Mouse (Mus musculus): Measurements from ENCODE around the gene Grik1. TPM values are rescaled to one million over a fixed set of nuclear protein-coding genes. Genes with fewer than 3 reads are reported as not detected.

Gene Grik1
- polyA plus RNA-seq, 1 experiment from 2014 or later: 1.9 TPM

DNA sequence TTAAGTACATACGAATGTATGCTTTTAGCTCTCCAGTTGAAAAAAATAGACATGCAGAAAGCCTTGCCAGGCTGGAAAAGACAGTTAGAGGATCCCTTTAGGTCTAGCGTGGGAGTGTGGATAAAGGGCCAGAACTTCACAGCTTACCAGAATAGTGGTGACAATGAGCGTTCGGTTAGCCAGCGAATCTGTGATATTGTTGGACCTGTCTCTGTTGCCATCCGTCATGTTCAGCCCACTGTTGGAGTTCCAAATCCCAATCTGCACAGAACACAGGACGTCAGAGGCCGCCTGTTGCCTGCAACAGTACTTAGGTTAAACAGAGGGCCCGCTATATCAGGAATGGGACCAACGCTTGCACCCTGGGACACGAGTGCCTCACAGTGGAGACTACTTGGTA, 340.2 kb downstream of the Grik1 start:
- Histone ChIP-seq H3K36me3 (no peaks in the 10 kb centered on the region), H3K4me1 (no peaks in the 10 kb centered on the region), H3K27ac (no peak overlapping the region), H3K9ac (no peak overlapping the region), H3K27me3 (no peaks in the 10 kb centered on the region), H3K4me2 (replicated peaks) (no peak overlapping the region), H3K4me3 (no peak overlapping the region), H3K9me3 (no peaks in the 10 kb centered on the region)
- 92% methylated on average over 11 of the region's 11 CpGs for WGBS
- no peak for ATAC-seq (ENCODE audit: low FRiP score, low read depth)

DNA sequence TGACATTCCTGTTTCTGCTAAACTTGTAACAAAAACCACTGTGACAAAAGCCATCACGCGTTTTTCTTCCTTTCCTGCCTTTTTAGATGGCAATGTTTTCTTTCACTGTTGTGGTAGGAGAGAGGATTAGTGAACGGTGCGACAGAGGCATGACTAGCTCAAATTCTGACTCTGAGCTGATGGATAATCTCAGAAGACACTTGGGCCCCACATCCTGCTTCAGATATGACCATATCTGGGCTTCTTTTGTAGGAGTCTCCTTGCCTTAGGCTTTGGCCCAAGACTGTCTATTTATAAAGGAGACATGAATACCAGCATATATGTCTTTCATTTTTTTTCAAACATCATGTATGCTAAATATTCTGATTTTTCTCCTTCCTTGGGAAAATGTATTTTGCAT, 341.9 kb downstream of the Grik1 start:
- 84% methylated on average over 4 of the region's 4 CpGs for WGBS
- H3K9me3 ChIP-seq: no peaks in the 10 kb centered on the region
- no peak for ATAC-seq (ENCODE audit: low FRiP score, low read depth)

DNA sequence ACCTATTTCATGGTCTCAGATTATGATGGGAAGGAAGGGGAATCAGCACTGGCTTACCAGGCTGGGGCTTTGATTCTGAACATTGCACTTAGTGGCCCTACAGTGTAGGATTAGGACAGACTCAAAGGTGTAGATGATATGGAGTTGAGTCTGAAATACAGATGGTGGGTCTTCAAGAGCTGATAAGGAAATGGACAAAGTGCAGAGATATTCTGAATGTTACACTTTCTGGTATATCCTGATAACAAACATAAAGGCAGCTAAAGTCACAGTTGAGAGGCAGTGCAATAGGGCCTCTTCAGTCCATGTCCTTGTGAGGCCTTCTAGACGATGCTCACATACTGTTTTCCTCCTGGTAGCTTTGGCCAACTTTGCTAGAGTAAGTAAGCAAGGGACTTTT, 345.7 kb downstream of the Grik1 start:
- H3K9ac ChIP-seq: no peak overlapping the region
- H3K36me3 ChIP-seq: no peaks in the 10 kb centered on the region
- H3K4me2 ChIP-seq (replicated peaks): no peak overlapping the region
- H3K9me3 ChIP-seq: no peaks in the 10 kb centered on the region
- no peak overlapping the region for H3K27ac ChIP-seq
- peaks cover 7% of the 10 kb centered on the region for H3K4me1 ChIP-seq
- no peak for ATAC-seq (ENCODE audit: low FRiP score, low read depth)
- H3K27me3 ChIP-seq: no peaks in the 10 kb centered on the region
- H3K4me3 ChIP-seq: no peak overlapping the region
- 94% methylated on average over 1 of the region's 1 CpGs for WGBS

More for the DNA sequence above, 341.9 kb downstream of the Grik1 start:
- Histone ChIP-seq H3K27ac (no peak overlapping the region), H3K36me3 (no peaks in the 10 kb centered on the region), H3K9ac (no peak overlapping the region), H3K27me3 (no peaks in the 10 kb centered on the region), H3K4me3 (no peak overlapping the region), H3K4me1 (no peaks in the 10 kb centered on the region), H3K4me2 (replicated peaks) (no peak overlapping the region)

- Histone ChIP-seq H3K27ac (no peak overlapping the region), H3K9me3 (no peaks in the 10 kb centered on the region), H3K36me3 (no peaks in the 10 kb centered on the region), H3K9ac (no peak overlapping the region), H3K4me1 (peaks cover 7% of the 10 kb centered on the region), H3K4me2 (replicated peaks) (no peak overlapping the region), H3K4me3 (no peak overlapping the region), H3K27me3 (no peaks in the 10 kb centered on the region)
- WGBS: 41% methylated on average over 13 of the region's 13 CpGs
- ATAC-seq (ENCODE audit: low FRiP score, low read depth): no peak
These were observed 347.8 kb downstream of the Grik1 start for GRCm38 (mm10) chr16:87942103-87942865.

DNA sequence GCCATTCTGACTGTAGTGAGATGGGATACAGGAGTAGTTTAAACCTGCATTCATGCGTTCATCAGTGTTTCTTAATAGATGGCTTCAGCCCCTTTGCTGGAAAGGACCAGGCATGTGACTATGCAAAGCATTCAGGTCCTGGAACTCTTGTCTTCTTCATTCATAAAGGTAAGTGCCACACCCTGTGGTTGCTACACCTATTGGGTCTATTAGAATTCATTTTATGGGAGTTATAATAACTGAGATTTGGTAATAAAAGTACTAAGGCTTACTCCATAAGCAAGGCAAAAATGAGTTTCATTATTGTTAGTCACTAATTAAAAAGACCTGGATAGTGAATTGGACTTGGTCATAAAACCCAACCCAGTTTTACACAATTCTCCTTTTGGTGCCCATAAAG, 355.4 kb downstream of the Grik1 start:
- H3K4me1 ChIP-seq: 0 out of 2 replicates have a peak, but pooled peaks cover 4% of the 10 kb centered on the region
- H3K27ac ChIP-seq: no peak overlapping the region
- ATAC-seq (ENCODE audit: low FRiP score, low read depth): no peak
- WGBS: 49% methylated on average over 1 of the region's 1 CpGs
- no peaks in the 10 kb centered on the region for H3K9me3 ChIP-seq
- H3K9ac ChIP-seq: no peak overlapping the region
- H3K27me3 ChIP-seq: no peaks in the 10 kb centered on the region
- no peaks in the 10 kb centered on the region for H3K36me3 ChIP-seq
- H3K4me2 ChIP-seq (replicated peaks): no peak overlapping the region
- no peak overlapping the region for H3K4me3 ChIP-seq

- 91% methylated on average over 2 of the region's 2 CpGs for WGBS
- H3K4me1 ChIP-seq: 0 out of 2 replicates have a peak, but pooled peaks cover 4% of the 10 kb centered on the region
- no peaks in the 10 kb centered on the region for H3K9me3 ChIP-seq
- H3K27ac ChIP-seq: no peak overlapping the region
- H3K4me2 ChIP-seq (replicated peaks): no peak overlapping the region
- H3K9ac ChIP-seq: no peak overlapping the region
- no peak for ATAC-seq (ENCODE audit: low FRiP score, low read depth)
- no peaks in the 10 kb centered on the region for H3K27me3 ChIP-seq
- H3K4me3 ChIP-seq: no peak overlapping the region
- H3K36me3 ChIP-seq: no peaks in the 10 kb centered on the region
These were observed 358.7 kb downstream of the Grik1 start for GRCm38 (mm10) chr16:87931358-87931757.

GRCm38 (mm10) chr16:87930519-87930918, 359.5 kb downstream of the Grik1 start:
- Histone ChIP-seq H3K9me3 (no peaks in the 10 kb centered on the region), H3K36me3 (no peaks in the 10 kb centered on the region), H3K9ac (no peak overlapping the region), H3K4me3 (no peak overlapping the region), H3K4me1 (no peaks in the 10 kb centered on the region), H3K27me3 (no peaks in the 10 kb centered on the region), H3K4me2 (replicated peaks) (no peak overlapping the region), H3K27ac (no peak overlapping the region)
- 85% methylated on average over 3 of the region's 3 CpGs for WGBS
- ATAC-seq (ENCODE audit: low FRiP score, low read depth): no peak

GRCm38 (mm10) chr16:87928671-87929070, 361.4 kb downstream of the Grik1 start:
- Histone ChIP-seq H3K4me2 (replicated peaks) (no peak overlapping the region), H3K36me3 (no peaks in the 10 kb centered on the region), H3K4me1 (no peaks in the 10 kb centered on the region), H3K4me3 (no peak overlapping the region), H3K27me3 (no peaks in the 10 kb centered on the region), H3K9me3 (no peaks in the 10 kb centered on the region), H3K9ac (no peak overlapping the region), H3K27ac (no peak overlapping the region)
- WGBS: 49% methylated on average over 1 of the region's 1 CpGs
- ATAC-seq (ENCODE audit: low FRiP score, low read depth): no peak

- Histone ChIP-seq H3K9me3 (no peaks in the 10 kb centered on the region), H3K36me3 (no peaks in the 10 kb centered on the region), H3K27ac (no peak overlapping the region), H3K4me3 (no peak overlapping the region), H3K9ac (no peak overlapping the region), H3K4me1 (peaks cover 18% of the 10 kb centered on the region), H3K4me2 (replicated peaks) (no peak overlapping the region), H3K27me3 (no peaks in the 10 kb centered on the region)
- no peak for ATAC-seq (ENCODE audit: low FRiP score, low read depth)
- 76% methylated on average over 4 of the region's 4 CpGs for WGBS
These were observed 372.2 kb downstream of the Grik1 start for GRCm38 (mm10) chr16:87917897-87918296.

- no peaks in the 10 kb centered on the region for H3K27me3 ChIP-seq
- H3K4me3 ChIP-seq: no peak overlapping the region
- no peak overlapping the region for H3K4me2 ChIP-seq (replicated peaks)
- peak; percentile 90 for ATAC-seq (ENCODE audit: low FRiP score, low read depth)
- WGBS: 0% methylated on average over 1 of the region's 1 CpGs
- no peaks in the 10 kb centered on the region for H3K9me3 ChIP-seq
- no peak overlapping the region for H3K9ac ChIP-seq
- peaks cover 18% of the 10 kb centered on the region for H3K4me1 ChIP-seq
- no peaks in the 10 kb centered on the region for H3K36me3 ChIP-seq
- H3K27ac ChIP-seq: peak overlapping the region; percentile 73; the same call in 1 of the 2 replicates
These were observed 372.9 kb downstream of the Grik1 start for GRCm38 (mm10) chr16:87917157-87917546.

DNA sequence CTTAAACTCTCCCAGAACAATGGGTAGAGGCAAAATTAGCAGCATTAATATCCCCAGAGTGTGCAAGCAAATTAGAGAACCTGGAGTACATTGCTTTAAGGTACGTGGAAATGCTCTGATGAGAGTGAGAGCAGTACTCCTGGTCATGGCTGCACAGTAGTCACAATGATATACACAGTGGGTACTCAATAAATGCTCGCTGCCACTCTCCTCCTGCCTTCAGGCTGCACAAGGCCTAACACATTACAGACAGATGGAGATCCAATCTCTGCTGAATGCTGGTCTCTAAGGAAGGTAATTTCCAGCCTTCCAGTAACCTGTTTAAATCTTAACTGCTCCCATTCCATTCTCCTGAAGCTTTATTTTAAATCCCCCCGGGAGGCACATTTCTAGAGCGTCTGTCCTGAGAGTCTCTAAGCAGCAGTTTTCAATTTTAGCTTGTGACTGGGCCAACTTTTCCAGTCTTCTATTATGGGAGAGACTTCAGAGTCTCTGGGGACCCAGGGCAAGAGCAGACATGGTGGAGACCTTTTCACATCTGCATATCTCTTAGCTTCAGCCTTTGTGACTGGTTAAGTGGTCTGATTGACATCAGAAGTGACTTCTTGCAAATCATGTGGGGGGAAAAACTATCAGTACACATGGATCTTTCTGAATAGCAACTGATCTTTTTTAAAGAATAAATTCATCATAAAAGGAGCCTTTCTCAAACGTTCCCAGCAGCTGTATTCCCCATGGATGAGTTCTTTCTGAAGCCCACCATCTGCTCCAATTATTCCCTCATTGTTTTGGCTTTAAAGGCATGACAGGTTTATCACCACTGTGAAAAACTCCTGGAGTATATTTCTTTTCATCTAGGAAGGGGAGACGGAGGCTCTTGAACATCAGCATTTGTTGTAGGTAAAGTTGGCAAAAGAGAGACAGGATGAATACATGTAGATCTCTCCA, 373.6 kb downstream of the Grik1 start:
- Histone ChIP-seq H3K4me3 (no peak overlapping the region), H3K4me1 (peaks cover 18% of the 10 kb centered on the region), H3K4me2 (replicated peaks) (no peak overlapping the region), H3K9me3 (no peaks in the 10 kb centered on the region), H3K27ac (peak overlapping the region; percentile 73; the same call in 1 of the 2 replicates), H3K27me3 (no peaks in the 10 kb centered on the region), H3K9ac (no peak overlapping the region), H3K36me3 (no peaks in the 10 kb centered on the region)
- 14% methylated on average over 6 of the region's 6 CpGs for WGBS
- ATAC-seq (ENCODE audit: low FRiP score, low read depth): peak; percentile 66

DNA sequence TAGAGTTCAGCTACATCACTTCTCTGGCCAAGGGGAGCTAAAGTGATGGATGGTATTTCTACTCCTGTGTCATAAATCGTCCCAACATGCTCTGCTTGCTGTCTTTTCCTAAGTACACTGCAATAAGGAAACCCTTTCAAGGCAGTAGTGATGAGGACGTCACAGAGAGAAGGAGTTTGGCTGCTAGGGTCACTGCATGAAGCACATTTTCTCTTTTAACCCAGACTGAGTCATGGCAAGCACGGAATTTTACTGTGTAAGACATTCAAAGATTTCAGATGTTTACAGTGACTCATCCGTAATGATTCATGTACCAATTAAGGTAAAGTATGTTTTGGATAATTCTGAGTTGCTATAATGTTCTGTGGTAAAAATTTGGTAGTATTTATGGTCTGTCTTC, 374.9 kb downstream of the Grik1 start:
- Histone ChIP-seq H3K27me3 (no peaks in the 10 kb centered on the region), H3K4me3 (no peak overlapping the region), H3K9ac (no peak overlapping the region), H3K4me1 (peaks cover 18% of the 10 kb centered on the region), H3K36me3 (no peaks in the 10 kb centered on the region), H3K27ac (no peak overlapping the region), H3K9me3 (no peaks in the 10 kb centered on the region), H3K4me2 (replicated peaks) (no peak overlapping the region)
- no peak for ATAC-seq (ENCODE audit: low FRiP score, low read depth)
- 57% methylated on average over 4 of the region's 4 CpGs for WGBS

Data from limb, embryonic 13.5 days (tissue).